9 mouse cellular contexts compared by ENCODE assay signal in the genomic region with DNA sequence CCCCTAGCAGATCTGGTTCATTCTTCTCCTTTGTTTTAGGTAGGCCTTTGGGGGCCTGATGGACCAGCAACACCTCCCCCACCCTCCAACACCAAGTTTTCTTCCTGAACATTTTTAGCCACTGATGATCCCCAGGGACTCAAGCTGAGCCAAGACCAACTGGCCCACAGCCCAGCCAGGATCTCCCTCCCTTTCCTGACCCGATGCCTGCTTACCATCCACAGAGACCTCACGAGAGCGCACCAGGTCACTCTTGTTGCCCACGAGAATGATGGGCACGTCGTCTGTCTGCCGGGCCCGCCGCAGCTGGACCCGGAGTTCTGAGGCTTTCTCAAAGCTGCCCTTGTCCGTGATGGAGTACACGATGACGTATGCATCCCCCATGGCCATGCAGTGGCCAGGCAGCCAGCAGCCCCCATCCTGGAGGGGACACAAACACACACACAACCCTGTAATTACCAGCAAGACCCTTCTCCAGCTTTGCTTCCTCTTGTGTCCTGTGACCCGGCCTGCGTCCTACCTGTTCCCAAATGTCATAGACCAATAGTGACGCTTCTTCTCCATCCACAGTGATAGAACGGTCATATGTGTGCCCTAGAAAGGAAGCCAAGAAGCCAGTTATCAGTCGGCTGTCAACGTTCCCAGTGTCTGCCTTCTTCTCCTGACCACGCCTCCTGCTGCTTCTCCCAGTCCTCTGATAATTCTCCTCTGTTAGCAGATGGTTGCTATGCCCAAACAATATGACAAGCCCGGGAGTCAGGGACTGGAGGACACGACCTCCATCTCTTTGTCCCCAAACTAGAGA. TPM values are rescaled to one million over a fixed set of nuclear protein-coding genes. Genes with fewer than 3 reads are reported as not detected.
A peak's percentile ranks its signal among the peaks of the same experiment; 100 is the strongest.
DNase-seq lines count a peak whose midpoint lies in the region; ATAC-seq and TF ChIP-seq lines count a peak whose summit lies in the region.
"Had no signal": no experiment of that assay in that cellular context is flagged by ENCODE, and none has a peak within 500 bp of the region (broad histone marks: within the 10 kb centered on the region; RNA-seq: fewer than 3 reads in every experiment).

No protein-coding gene starts in this region.

- H3K9me3 ChIP-seq in MEL (replicated peaks; ENCODE audit: insufficient read depth, low read length), result no peaks in the 10 kb centered on the region
- no peaks in the 10 kb centered on the region for H3K9me3 ChIP-seq in heart, embryonic 10.5 days
- H3K9me3 ChIP-seq in hindbrain, embryonic 12.5 days (replicated peaks), result no peaks in the 10 kb centered on the region

- TF ChIP-seq EP300 in MEL (IDR thresholded peaks at IDR 0.05; ENCODE audit: low read depth in 1 of 2, low read length in 2 of 2), result peak in 1 of 2 experiments; percentile 36; a peak in 1 of 4 replicates

- H3K79me2 ChIP-seq in MEL (ENCODE audit: control insufficient read depth, insufficient read depth, low read length, poor library complexity), result no peaks in the 10 kb centered on the region

- TF ChIP-seq CTCF in MEL (IDR thresholded peaks at IDR 0.05 in 2 of 3, conservative IDR thresholded peaks at IDR 0.05 in 1 of 3; ENCODE audit: control insufficient read depth in 1 of 3, insufficient read depth in 1 of 3, low read depth in 2 of 3, low read length in 3 of 3, poor library complexity in 1 of 3, severe bottlenecking in 1 of 3), result no peak

- peak overlapping the region; percentile 46; the same call in 1 of the 2 replicates for H3K9ac ChIP-seq in MEL (ENCODE audit: control insufficient read depth, low read depth, low read length, poor library complexity, severe bottlenecking)
- H3K9ac ChIP-seq in hindbrain, embryonic 12.5 days, result no peak overlapping the region

- H3K4me3 ChIP-seq in MEL (ENCODE audit: control insufficient read depth in 1 of 2, insufficient read depth in 1 of 2, low read depth in 2 of 2, low read length in 2 of 2), result peak overlapping the region; percentile 50 to 91
- H3K4me3 ChIP-seq in heart, embryonic 10.5 days, result peak overlapping the region; percentile 79
- no peak overlapping the region for H3K4me3 ChIP-seq in hindbrain, embryonic 12.5 days

- H3K36me3 ChIP-seq in MEL (ENCODE audit: control insufficient read depth in 1 of 2, insufficient read depth in 2 of 2, low read length in 2 of 2), result peaks cover 0 to 10% of the 10 kb centered on the region in 2 experiments; a peak in 2 of 4 replicates
- peaks cover 30% of the 10 kb centered on the region for H3K36me3 ChIP-seq in heart, embryonic 10.5 days
- H3K36me3 ChIP-seq in hindbrain, embryonic 12.5 days, result no peaks in the 10 kb centered on the region

- H3K27me3 ChIP-seq in MEL (ENCODE audit: control insufficient read depth in 1 of 2, insufficient read depth in 2 of 2, low read length in 2 of 2), result no peaks in the 10 kb centered on the region
- H3K27me3 ChIP-seq in heart, embryonic 10.5 days (ENCODE audit: insufficient read depth, poor library complexity, severe bottlenecking), result peaks cover 20% of the 10 kb centered on the region; the same call in 1 of the 2 replicates
- peaks cover 42% of the 10 kb centered on the region for H3K27me3 ChIP-seq in hindbrain, embryonic 12.5 days

- H3K4me2 ChIP-seq in hindbrain, embryonic 12.5 days (replicated peaks), result no peak overlapping the region

- H3K4me1 ChIP-seq in MEL (ENCODE audit: control insufficient read depth in 1 of 2, insufficient read depth in 2 of 2, low read length in 2 of 2), result peaks cover 6 to 20% of the 10 kb centered on the region in 2 experiments
- peaks cover 63% of the 10 kb centered on the region for H3K4me1 ChIP-seq in heart, embryonic 10.5 days
- peaks cover 14% of the 10 kb centered on the region for H3K4me1 ChIP-seq in hindbrain, embryonic 12.5 days

- ATAC-seq in hindbrain, embryonic 12.5 days (ENCODE audit: low FRiP score), result no peak

- TF ChIP-seq RAD21 in MEL (IDR thresholded peaks at IDR 0.05; ENCODE audit: low read depth, low read length), result no peak

- WGBS in heart, embryonic 10.5 days, result 47% methylated on average over 22 of the region's 22 CpGs
- 77% methylated on average over 22 of the region's 22 CpGs for WGBS in hindbrain, embryonic 12.5 days

- H3K27ac ChIP-seq in MEL (ENCODE audit: control insufficient read depth, low read depth, low read length), result peak overlapping the region; percentile 40
- peak overlapping the region; percentile 93 for H3K27ac ChIP-seq in heart, embryonic 10.5 days
- no peak overlapping the region for H3K27ac ChIP-seq in hindbrain, embryonic 12.5 days

- TF ChIP-seq POLR2A in MEL (IDR thresholded peaks at IDR 0.05; ENCODE audit: control insufficient read depth in 1 of 2, insufficient read depth in 1 of 2, low read depth in 1 of 2, low read length in 2 of 2, poor library complexity in 1 of 2), result no peak

- DNase-seq in 3T3-L1 (ENCODE audit: low read depth, low spot score), result peak; percentile 66
- DNase-seq in MEL (ENCODE audit: low read depth, low spot score), result peak; percentile 76
- DNase-seq in heart, embryonic 10.5 days (ENCODE audit: low spot score), result no peak
- peak; percentile 74 to 80 for DNase-seq in kidney, postnatal 25 days
- no peak for DNase-seq in right cerebral cortex, postnatal 36 days (ENCODE audit: low spot score in 2 of 2)
- DNase-seq in embryo, embryonic 10 days (ENCODE audit: low spot score), result no peak
- no peak for DNase-seq in spleen, adult 12 weeks (ENCODE audit: low spot score)

TF ChIP-seq in MEL, 35 proteins besides CTCF, POLR2A, EP300 and RAD21:
- TF ChIP-seq SIN3A (IDR thresholded peaks at IDR 0.05; ENCODE audit: low read length), result peak; percentile 68
- TF ChIP-seq ETS1 (IDR thresholded peaks at IDR 0.05; ENCODE audit: low read depth, low read length), result peak; percentile 49; the same call in 1 of the 2 replicates
- no peak for TF ChIP-seq POLR2AphosphoS5 (IDR thresholded peaks at IDR 0.05; ENCODE audit: borderline replicate concordance, low read depth, low read length)
- no peak for TF ChIP-seq HCFC1 (IDR thresholded peaks at IDR 0.05; ENCODE audit: low read depth, low read length)
- no peak for TF ChIP-seq MAZ (IDR thresholded peaks at IDR 0.05; ENCODE audit: low read depth, low read length)
- TF ChIP-seq ELF1 (IDR thresholded peaks at IDR 0.05; ENCODE audit: low read depth, low read length), result no peak
- TF ChIP-seq NELFE (IDR thresholded peaks at IDR 0.05; ENCODE audit: low read depth, low read length), result no peak
- no peak for TF ChIP-seq MAFK (IDR thresholded peaks at IDR 0.05; ENCODE audit: borderline replicate concordance, low read depth, low read length)
- no peak for TF ChIP-seq RCOR1 (IDR thresholded peaks at IDR 0.05; ENCODE audit: low read depth, low read length)
- TF ChIP-seq GATA1 (IDR thresholded peaks at IDR 0.05; ENCODE audit: low read depth, low read length), result peak; percentile 54; the same call in 1 of the 2 replicates
- no peak for TF ChIP-seq USF2 (IDR thresholded peaks at IDR 0.05; ENCODE audit: borderline replicate concordance in 1 of 2, insufficient read depth in 1 of 2, low read depth in 1 of 2, low read length in 2 of 2)
- no peak for TF ChIP-seq JUND (IDR thresholded peaks at IDR 0.05; ENCODE audit: low read depth, low read length)
- TF ChIP-seq ZMIZ1 (IDR thresholded peaks at IDR 0.05; ENCODE audit: low read depth, low read length), result no peak
- peak; percentile 21; the same call in 1 of the 2 replicates for TF ChIP-seq MXI1 (IDR thresholded peaks at IDR 0.05; ENCODE audit: low read depth, low read length)
- no peak for TF ChIP-seq KAT2A (conservative IDR thresholded peaks at IDR 0.05; ENCODE audit: low read depth, low read length)
- no peak for TF ChIP-seq CHD1 (IDR thresholded peaks at IDR 0.05; ENCODE audit: low read depth, low read length)
- no peak for TF ChIP-seq NRF1 (IDR thresholded peaks at IDR 0.05; ENCODE audit: insufficient read depth, low read depth, low read length, poor library complexity, severe bottlenecking)
- peak; percentile 26; the same call in 1 of the 2 replicates for TF ChIP-seq TCF12 (IDR thresholded peaks at IDR 0.05; ENCODE audit: low read depth, low read length)
- no peak for TF ChIP-seq ZNF384 (IDR thresholded peaks at IDR 0.05; ENCODE audit: low read depth, low read length)
- TF ChIP-seq ZKSCAN1 (IDR thresholded peaks at IDR 0.05; ENCODE audit: low read depth, low read length), result no peak
- TF ChIP-seq MYB (IDR thresholded peaks at IDR 0.05; ENCODE audit: low read depth, low read length), result no peak
- TF ChIP-seq GABPA (IDR thresholded peaks at IDR 0.05; ENCODE audit: low read depth, low read length), result no peak
- TF ChIP-seq MAX (IDR thresholded peaks at IDR 0.05; ENCODE audit: low read length), result no peak; the same call in 1 of the 2 replicates
- TF ChIP-seq SMC3 (IDR thresholded peaks at IDR 0.05; ENCODE audit: low read depth, low read length), result no peak

RNA-seq across cellular contexts. Expression of a gene that starts 1.6 kb away (rescaled TPM):
- 8.9 and 9.0 TPM in 2 replicates for total RNA-seq in MEL (2012; rRNA removed)
- 1 to 10 TPM in 1 of 2 experiments, not detected in 1; 9.4 TPM for polyA plus RNA-seq in MEL (2012; ENCODE audit: insufficient read depth in 1 of 2, insufficient read length in 2 of 2, low read depth in 1 of 2, low replicate concordance in 2 of 2, missing spikeins in 1 of 2)
- 200 and 322 TPM in 2 replicates for polyA plus RNA-seq in heart, embryonic 10.5 days (2016; fragmentation: Nextera tagmentation; extraction: Ambion mirVana)
- 1.9 and 3.8 TPM in 2 replicates for polyA plus RNA-seq in hindbrain, embryonic 12.5 days (2016; fragmentation: Nextera tagmentation; extraction: Ambion mirVana)

RNA-seq across cellular contexts. Expression of a gene that starts 5.3 kb away (rescaled TPM):
- total RNA-seq in MEL (2012; rRNA removed), result not detected in 2 replicates
- under 1 TPM in 1 of 2 experiments, not detected in 1; 0.45 TPM for polyA plus RNA-seq in MEL (2012; ENCODE audit: insufficient read depth in 1 of 2, insufficient read length in 2 of 2, low read depth in 1 of 2, low replicate concordance in 2 of 2, missing spikeins in 1 of 2)
- 8.0 and 21.0 TPM in 2 replicates for polyA plus RNA-seq in heart, embryonic 10.5 days (2016; fragmentation: Nextera tagmentation; extraction: Ambion mirVana)
- polyA plus RNA-seq in hindbrain, embryonic 12.5 days (2016; fragmentation: Nextera tagmentation; extraction: Ambion mirVana), result not detected in 2 replicates
- polyA plus RNA-seq: brain, embryonic 14.5 days had no signal

RNA-seq across cellular contexts. Expression of a gene that starts 12.3 kb away (rescaled TPM):
- 78.7 and 82.4 TPM in 2 replicates for total RNA-seq in MEL (2012; rRNA removed)
- polyA plus RNA-seq in MEL (2012; ENCODE audit: insufficient read depth in 1 of 2, insufficient read length in 2 of 2, low read depth in 1 of 2, low replicate concordance in 2 of 2, missing spikeins in 1 of 2), result 100 to 1,000 TPM in 1 of 2 experiments, not detected in 1; 110 TPM
- 198 and 244 TPM in 2 replicates for polyA plus RNA-seq in heart, embryonic 10.5 days (2016; fragmentation: Nextera tagmentation; extraction: Ambion mirVana)
- 98.9 and 107 TPM in 2 replicates for polyA plus RNA-seq in hindbrain, embryonic 12.5 days (2016; fragmentation: Nextera tagmentation; extraction: Ambion mirVana)

RNA-seq across cellular contexts. Expression of a gene that starts 38.3 kb away (rescaled TPM):
- 12.2 and 12.3 TPM in 2 replicates for total RNA-seq in MEL (2012; rRNA removed)
- 10 to 100 TPM in 1 of 2 experiments, not detected in 1; 12.4 TPM for polyA plus RNA-seq in MEL (2012; ENCODE audit: insufficient read depth in 1 of 2, insufficient read length in 2 of 2, low read depth in 1 of 2, low replicate concordance in 2 of 2, missing spikeins in 1 of 2)
- 10.9 and 11.0 TPM in 2 replicates for polyA plus RNA-seq in heart, embryonic 10.5 days (2016; fragmentation: Nextera tagmentation; extraction: Ambion mirVana)
- polyA plus RNA-seq in hindbrain, embryonic 12.5 days (2016; fragmentation: Nextera tagmentation; extraction: Ambion mirVana), result 13.7 and 14.9 TPM in 2 replicates

Comparison
In these comparisons a context has a peak if more than half of its experiments do, and no peak if none do; other contexts are left out.
1. DNase-seq: peak in 3T3-L1 (single experiment), MEL (single experiment) and kidney, postnatal 25 days (2 of 2); none in heart, embryonic 10.5 days (single experiment), right cerebral cortex, postnatal 36 days (0 of 2), embryo, embryonic 10 days (single experiment) and spleen, adult 12 weeks (single experiment).
2. RNA of a gene that starts 1.6 kb away (polyA plus RNA-seq): 200 to 322 TPM in heart, embryonic 10.5 days; 9.4 TPM in MEL and 1.9 to 3.8 TPM in hindbrain, embryonic 12.5 days; every median in the first group is over 10 times any median in the second.